Mouse (Mus musculus) CH12.LX (cell line): ENCODE measurements at regions not wholly inside any gene's neighbourhood (a gene's known extent, or its start where the extent isn't known, plus 50 kb on each side); places are given as distances from the start of the nearest gene placed in this dataset.

Experiments used
- DNase-seq: peaks from one replicate; pipeline ENCODE4 v3.0.0-alpha.2; 2013; ENCODE audit errors: extremely low read depth
- H3K27ac ChIP-seq: 2 replicates; pipeline ENCODE4 v1.5.1; 2012; ENCODE audit warnings: low read depth, mild to moderate bottlenecking, control low read depth, moderate library complexity; ENCODE audit not compliant: insufficient read depth
- H3K27me3 ChIP-seq: replicated peaks from 2 replicates; pipeline ENCODE3; 2012; ENCODE audit warnings: inconsistent platforms
- H3K36me3 ChIP-seq, 2 experiments: replicated peaks in 1 of 2; 2 replicates each; pipeline versions ENCODE3 to v1.6.1; 2012; ENCODE audit warnings: inconsistent platforms in 1 of 2, low read length in 1 of 2, mild to moderate bottlenecking in 1 of 2, mixed read lengths in 1 of 2, moderate library complexity in 1 of 2; ENCODE audit not compliant: control insufficient read depth in 1 of 2, insufficient read depth in 1 of 2
- H3K4me1 ChIP-seq, 2 experiments: 2 replicates each; pipeline ENCODE4 v1.6.1; 2012; ENCODE audit warnings: inconsistent platforms in 1 of 2, moderate library complexity in 1 of 2; ENCODE audit not compliant: insufficient read depth in 2 of 2, control insufficient read depth in 1 of 2
- H3K4me2 ChIP-seq: 2 replicates; pipeline ENCODE4 v1.6.1; 2012; ENCODE audit warnings: low read depth, mild to moderate bottlenecking, control low read depth; ENCODE audit not compliant: poor library complexity, insufficient read depth, severe bottlenecking
- H3K4me3 ChIP-seq, 3 experiments: fragments of 150-350 bp in 1 of 3; sonication (generic) in 1 of 3; replicated peaks in 1 of 3; 2 replicates each; pipeline versions ENCODE3 to v1.5.1; 2011 to 2012; ENCODE audit warnings: low read depth in 2 of 3, low read length in 2 of 3, mild to moderate bottlenecking in 2 of 3, moderate library complexity in 2 of 3, control low read depth in 1 of 3, improper control_type of control experiment in 1 of 3, inconsistent platforms in 1 of 3, mixed read lengths in 1 of 3; ENCODE audit not compliant: poor library complexity in 1 of 3
- H3K79me2 ChIP-seq: replicated peaks from 2 replicates; pipeline ENCODE4 v1.6.1; 2012; ENCODE audit warnings: mild to moderate bottlenecking, moderate library complexity; ENCODE audit not compliant: control insufficient read depth, poor library complexity, insufficient read depth, severe bottlenecking; ENCODE audit errors: extremely low read depth
- H3K9ac ChIP-seq: 2 replicates; pipeline ENCODE4 v1.6.1; 2012; ENCODE audit warnings: low read depth, mild to moderate bottlenecking, control low read depth, moderate library complexity; ENCODE audit not compliant: insufficient read depth
- H3K9me3 ChIP-seq: replicated peaks from 2 replicates; pipeline ENCODE3; 2012; ENCODE audit warnings: low read length, inconsistent platforms, mixed read lengths
- CHD1 ChIP-seq: IDR thresholded peaks from 2 replicates; pipeline ENCODE4 v1.6.1; 2012; ENCODE audit warnings: low read depth, low read length, improper control_type of control experiment, inconsistent platforms
- CTCF ChIP-seq, 2 experiments: IDR thresholded peaks in 1 of 2; conservative IDR thresholded peaks in 1 of 2; 2 replicates each; pipeline ENCODE4 v1.5.1; 2011 to 2012; ENCODE audit warnings: low read depth in 2 of 2, low read length in 2 of 2, improper control_type of control experiment in 1 of 2, inconsistent platforms in 1 of 2, mild to moderate bottlenecking in 1 of 2, moderate library complexity in 1 of 2
- E2F4 ChIP-seq: IDR thresholded peaks from 2 replicates; pipeline ENCODE4 v1.6.1; 2011; ENCODE audit warnings: low read depth, low read length, improper control_type of control experiment; ENCODE audit not compliant: insufficient replicate concordance
- ELF1 ChIP-seq: IDR thresholded peaks from 2 replicates; pipeline ENCODE4 v1.6.1; 2014; ENCODE audit warnings: low read depth, mild to moderate bottlenecking, inconsistent platforms, low read length, improper control_type of control experiment
- ETS1 ChIP-seq: conservative IDR thresholded peaks from 2 replicates; pipeline ENCODE4 v1.6.1; 2012; ENCODE audit warnings: low read depth, mild to moderate bottlenecking, inconsistent platforms, low read length, improper control_type of control experiment, moderate library complexity
- GABPA ChIP-seq: IDR thresholded peaks from 2 replicates; pipeline ENCODE4 v1.6.1; 2012; ENCODE audit warnings: low read depth, low read length, improper control_type of control experiment, inconsistent platforms; ENCODE audit not compliant: insufficient replicate concordance
- IRF4 ChIP-seq: IDR thresholded peaks from 2 replicates; pipeline ENCODE4 v1.6.1; 2014; ENCODE audit warnings: low read depth, mild to moderate bottlenecking, inconsistent platforms, low read length, improper control_type of control experiment
- JUN ChIP-seq: IDR thresholded peaks from 2 replicates; pipeline ENCODE4 v1.6.1; 2011; ENCODE audit warnings: low read depth, mild to moderate bottlenecking, low read length, improper control_type of control experiment, moderate library complexity; ENCODE audit not compliant: insufficient read depth
- JUND ChIP-seq: conservative IDR thresholded peaks from 2 replicates; pipeline ENCODE4 v1.6.1; 2011; ENCODE audit warnings: low read depth, low read length, improper control_type of control experiment
- MAX ChIP-seq: IDR thresholded peaks from 2 replicates; pipeline ENCODE4 v1.6.1; 2011; ENCODE audit warnings: low read length, improper control_type of control experiment
- MAZ ChIP-seq: IDR thresholded peaks from 2 replicates; pipeline ENCODE4 v1.6.1; 2012; ENCODE audit warnings: low read depth, mild to moderate bottlenecking, inconsistent platforms, low read length, improper control_type of control experiment, moderate library complexity
- MXI1 ChIP-seq: IDR thresholded peaks from 2 replicates; pipeline ENCODE4 v1.6.1; 2011; ENCODE audit warnings: mild to moderate bottlenecking, low read depth, low read length, improper control_type of control experiment
- NRF1 ChIP-seq: IDR thresholded peaks from 2 replicates; pipeline ENCODE4 v1.6.1; 2014; ENCODE audit warnings: low read depth, mild to moderate bottlenecking, inconsistent platforms, low read length, improper control_type of control experiment, moderate library complexity
- POLR2A ChIP-seq: IDR thresholded peaks from 2 replicates; pipeline ENCODE4 v1.6.1; 2011; ENCODE audit warnings: low read depth, mild to moderate bottlenecking, improper control_type of control experiment, low read length
- POLR2AphosphoS2 ChIP-seq: IDR thresholded peaks from 2 replicates; pipeline ENCODE4 v1.6.1; 2011; ENCODE audit warnings: low read depth, low read length, improper control_type of control experiment
- RAD21 ChIP-seq: IDR thresholded peaks from 2 replicates; pipeline ENCODE4 v1.6.1; 2011; ENCODE audit warnings: low read depth, mild to moderate bottlenecking, low read length, improper control_type of control experiment, moderate library complexity
- RCOR1 ChIP-seq: conservative IDR thresholded peaks from 2 replicates; pipeline ENCODE4 v1.6.1; 2012; ENCODE audit warnings: low read depth, mild to moderate bottlenecking, inconsistent platforms, low read length, improper control_type of control experiment
- TBP ChIP-seq: conservative IDR thresholded peaks from 2 replicates; pipeline ENCODE4 v1.6.1; 2011; ENCODE audit warnings: low read depth, low read length, improper control_type of control experiment
- UBTF ChIP-seq: IDR thresholded peaks from 2 replicates; pipeline ENCODE4 v1.6.1; 2012; ENCODE audit warnings: low read depth, mild to moderate bottlenecking, inconsistent platforms, low read length, improper control_type of control experiment, moderate library complexity
- USF1 ChIP-seq: IDR thresholded peaks from 2 replicates; pipeline ENCODE4 v1.6.1; 2014; ENCODE audit warnings: low read depth, mild to moderate bottlenecking, inconsistent platforms, low read length, improper control_type of control experiment
- ZC3H11A ChIP-seq: IDR thresholded peaks from 2 replicates; pipeline ENCODE4 v1.6.1; 2012; ENCODE audit warnings: low read depth, mild to moderate bottlenecking, inconsistent platforms, low read length, improper control_type of control experiment
- ZKSCAN1 ChIP-seq: IDR thresholded peaks from 2 replicates; pipeline ENCODE4 v1.6.1; 2012; ENCODE audit warnings: low read depth, inconsistent platforms, low read length, improper control_type of control experiment, borderline replicate concordance
- ZMIZ1 ChIP-seq: IDR thresholded peaks from 2 replicates; pipeline ENCODE4 v1.6.1; 2012; ENCODE audit warnings: low read depth, mild to moderate bottlenecking, inconsistent platforms, low read length, improper control_type of control experiment
- dilution Hi-C: fragments of 300-500 bp; cut with MboI; formaldehyde crosslinking; loops from 2 replicates; pipeline ENCODE4 v1.14.3; 2020; ENCODE audit warnings: low sequenced_read_pairs; ENCODE audit not compliant: extremely low pct_unique_long_range_greater_than_20kb, extremely low pct_ligation_motif_present
- in situ Hi-C: fragments of 300-500 bp; cut with MboI; formaldehyde crosslinking; loops from 3 replicates; pipeline ENCODE4 v1.14.3; 2019; ENCODE audit warnings: low sequenced_read_pairs, low pct_ligation_motif_present, low pct_unique_long_range_greater_than_20kb, mixed read lengths

DNA sequence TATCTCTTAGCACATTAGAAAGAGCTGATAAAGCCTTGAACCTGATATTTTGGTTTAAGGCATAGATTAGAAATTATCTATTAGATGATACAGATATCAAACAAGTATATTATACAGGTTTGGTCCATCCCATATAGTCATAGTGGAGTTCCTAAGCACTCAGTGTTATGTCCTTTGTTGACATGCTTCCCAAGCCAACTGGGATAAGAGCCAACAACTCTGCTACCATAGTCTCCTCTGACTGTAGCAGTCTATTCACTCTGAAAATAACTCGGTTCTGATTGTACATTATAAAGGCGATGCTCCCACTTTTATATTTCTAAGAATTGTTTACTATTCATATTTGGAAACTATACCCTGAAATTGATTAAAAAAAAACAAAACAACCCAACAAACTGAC is 757.0 kb upstream of the Klhl29 start:
- Histone ChIP-seq H3K4me1 (no peaks in the 10 kb centered on the region), H3K9me3 (peaks cover 20% of the 10 kb centered on the region), H3K4me3 (no peak overlapping the region), H3K27ac (no peak overlapping the region), H3K4me2 (no peak overlapping the region), H3K79me2 (no peaks in the 10 kb centered on the region), H3K36me3 (no peaks in the 10 kb centered on the region), H3K27me3 (no peaks in the 10 kb centered on the region), H3K9ac (no peak overlapping the region)
- no peak for TF ChIP-seq GABPA
- no peak for TF ChIP-seq ETS1
- TF ChIP-seq ELF1, result no peak
- no peak for TF ChIP-seq UBTF
- in situ Hi-C loops (no loop called here), dilution Hi-C loops (no loop called here)
- DNase-seq, result no peak

- peaks cover 26% of the 10 kb centered on the region for H3K9me3 ChIP-seq
- in situ Hi-C loops, result no loop called here
- H3K79me2 ChIP-seq, result no peaks in the 10 kb centered on the region
- dilution Hi-C loops, result no loop called here
- H3K27me3 ChIP-seq, result no peaks in the 10 kb centered on the region
- no peak overlapping the region for H3K9ac ChIP-seq
- no peak for TF ChIP-seq RAD21
- no peak for TF ChIP-seq ZC3H11A
- TF ChIP-seq CTCF (conservative IDR thresholded peaks at IDR 0.05 in 1 of 2, IDR thresholded peaks at IDR 0.05 in 1 of 2; ENCODE audit: low read depth in 2 of 2, low read length in 2 of 2), result no peak
- no peak overlapping the region for H3K4me3 ChIP-seq
- H3K27ac ChIP-seq, result no peak overlapping the region
- H3K4me1 ChIP-seq, result no peaks in the 10 kb centered on the region
- no peak overlapping the region for H3K4me2 ChIP-seq
- no peak for DNase-seq
- H3K36me3 ChIP-seq, result no peaks in the 10 kb centered on the region
Observed at GRCm38 (mm10) chr12:6119557-6119956, 744.1 kb upstream of the Klhl29 start.

- dilution Hi-C loops, result no loop called here
- no peak for DNase-seq
- Histone ChIP-seq H3K4me3 (no peak overlapping the region), H3K9ac (no peak overlapping the region), H3K27me3 (no peaks in the 10 kb centered on the region), H3K4me2 (no peak overlapping the region), H3K79me2 (no peaks in the 10 kb centered on the region), H3K4me1 (no peaks in the 10 kb centered on the region), H3K36me3 (no peaks in the 10 kb centered on the region), H3K27ac (no peak overlapping the region), H3K9me3 (peaks cover 30% of the 10 kb centered on the region)
- TF ChIP-seq JUN, result no peak
- no peak for TF ChIP-seq MAZ
- TF ChIP-seq ZKSCAN1, result no peak
- no peak for TF ChIP-seq ELF1
- TF ChIP-seq POLR2AphosphoS2, result no peak
- TF ChIP-seq RCOR1, result no peak
- no peak for TF ChIP-seq POLR2A
- TF ChIP-seq MXI1, result no peak
- no peak for TF ChIP-seq NRF1
- no peak for TF ChIP-seq GABPA
- no peak for TF ChIP-seq TBP
- no peak for TF ChIP-seq JUND
- TF ChIP-seq USF1, result no peak
- no peak for TF ChIP-seq UBTF
- no peak for TF ChIP-seq IRF4
- TF ChIP-seq E2F4, result no peak
- TF ChIP-seq MAX, result no peak
- TF ChIP-seq CHD1, result no peak
- no peak for TF ChIP-seq ZMIZ1
- in situ Hi-C loops, result no loop called here
Observed at GRCm38 (mm10) chr12:6115254-6115653, 739.8 kb upstream of the Klhl29 start.
